Mouse (Mus musculus): ENCODE results near the gene Gm49380. TPM values are rescaled to one million over a fixed set of nuclear protein-coding genes. Genes with fewer than 3 reads are reported as not detected.
A peak's percentile ranks its signal among the peaks of the same experiment; 100 is the strongest.

Gm49380 gene
- polyA plus RNA-seq, 1 experiment from 2014 or later, result 0.36 TPM

DNA sequence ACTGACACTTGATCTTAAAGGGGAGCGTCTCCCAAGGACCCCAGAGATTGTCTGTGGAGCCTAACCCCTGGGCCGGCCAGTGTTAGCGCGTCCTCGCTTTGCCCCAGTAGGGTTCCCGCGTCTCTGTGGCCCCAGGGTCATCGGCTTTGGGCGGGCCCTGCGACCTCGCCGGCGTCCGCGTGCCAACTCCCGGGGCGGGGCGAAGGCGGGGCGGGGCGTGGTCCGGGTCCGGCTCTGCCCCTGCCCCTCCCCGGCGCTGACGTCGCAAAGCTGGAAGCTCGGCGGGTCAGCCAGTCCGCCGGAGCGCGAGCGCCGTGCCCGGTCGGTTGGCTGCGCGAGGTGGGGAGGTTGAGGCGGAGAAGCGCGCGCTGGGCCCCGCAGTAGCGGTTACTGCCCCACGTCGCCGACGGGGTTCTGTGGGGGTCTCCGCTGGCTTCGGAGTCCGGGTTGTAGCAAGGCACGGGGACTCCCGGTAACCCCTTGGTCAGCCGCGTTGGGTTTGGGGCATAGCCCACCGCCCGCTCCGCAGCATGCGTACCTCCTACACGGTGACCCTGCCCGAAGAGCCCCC is 28.6 kb downstream of the Gm49380 start:
- peak; percentile 90 for DNase-seq (ENCODE audit: extremely low spot score, low spot score)
- Histone ChIP-seq H3K27ac (peak overlapping the region; percentile 84), H3K36me3 (replicated peaks) (no peaks in the 10 kb centered on the region), H3K27me3 (ENCODE audit: poor library complexity, severe bottlenecking) (peaks cover 92% of the 10 kb centered on the region), H3K4me3 (peak overlapping the region; percentile 72), H3K4me1 (peaks cover 66% of the 10 kb centered on the region), H3K9me3 (no peaks in the 10 kb centered on the region)
- WGBS, result under 1% methylated on average over 62 of the region's 62 CpGs

DNA sequence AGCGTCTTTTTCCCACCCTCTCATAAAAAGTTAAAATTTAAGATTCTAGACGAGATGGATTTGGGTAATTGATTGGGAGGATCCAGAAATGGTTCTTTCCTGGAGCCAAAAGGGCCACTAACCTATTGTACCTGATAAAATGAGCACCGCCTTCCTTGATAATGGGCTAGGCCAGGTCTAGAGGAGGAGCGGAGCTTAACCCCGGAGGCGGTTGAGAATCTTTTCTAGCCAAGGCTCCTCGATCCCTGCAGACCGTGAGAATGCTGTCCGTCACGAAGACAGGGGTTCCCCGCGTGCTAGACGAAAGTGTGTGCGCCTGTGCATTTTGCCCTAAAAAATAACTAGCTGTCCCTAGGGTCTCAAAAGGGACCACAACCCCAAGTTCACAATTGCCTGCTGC is 29.1 kb downstream of the Gm49380 start:
- H3K4me3 ChIP-seq, result peak overlapping the region; percentile 72
- peaks cover 63% of the 10 kb centered on the region for H3K4me1 ChIP-seq
- no peaks in the 10 kb centered on the region for H3K9me3 ChIP-seq
- WGBS, result under 1% methylated on average over 14 of the region's 14 CpGs
- H3K36me3 ChIP-seq (replicated peaks), result no peaks in the 10 kb centered on the region
- peak overlapping the region; percentile 84 for H3K27ac ChIP-seq
- DNase-seq (ENCODE audit: extremely low spot score, low spot score), result no peak
- H3K27me3 ChIP-seq (ENCODE audit: poor library complexity, severe bottlenecking), result peaks cover 95% of the 10 kb centered on the region

DNA sequence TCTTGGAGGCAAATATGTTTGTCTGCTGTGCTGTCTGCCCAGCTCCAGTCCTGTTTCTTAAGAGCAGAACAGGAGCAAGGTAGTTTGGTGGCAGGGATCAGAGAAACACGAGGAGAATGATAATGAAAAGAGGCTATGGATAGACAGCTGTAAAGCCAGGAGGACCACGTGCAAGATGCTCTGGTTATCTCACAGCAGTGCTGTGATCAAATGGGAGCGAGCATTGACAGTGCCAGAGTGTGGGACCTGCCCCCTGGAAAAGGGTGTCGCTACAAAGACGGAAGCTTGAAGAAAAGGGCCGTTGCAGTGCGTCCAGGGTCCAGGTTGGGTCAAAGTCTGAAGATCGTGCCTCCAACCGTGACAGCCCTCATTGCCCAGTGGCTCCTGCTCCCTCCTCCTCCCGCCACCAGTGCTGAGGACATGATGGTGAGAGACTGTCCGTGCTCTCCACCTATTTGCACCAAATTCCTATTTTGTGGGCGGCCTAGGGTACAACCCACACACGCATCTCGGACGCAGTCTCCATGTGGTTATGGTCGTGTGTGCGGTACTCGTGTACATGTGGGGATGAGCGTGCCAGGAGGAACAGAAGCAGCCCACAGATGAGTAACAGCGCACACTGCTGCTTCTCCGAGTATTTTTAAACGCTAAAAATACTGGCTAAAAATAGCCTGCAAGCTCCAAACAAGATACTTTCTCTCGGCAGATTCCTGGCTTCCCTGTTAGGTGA is 29.7 kb downstream of the Gm49380 start:
- 8% methylated on average over 23 of the region's 23 CpGs for WGBS
- peak overlapping the region; percentile 72 for H3K4me3 ChIP-seq
- H3K27ac ChIP-seq, result no peak overlapping the region
- DNase-seq (ENCODE audit: extremely low spot score, low spot score), result no peak
- no peaks in the 10 kb centered on the region for H3K9me3 ChIP-seq
- H3K27me3 ChIP-seq (ENCODE audit: poor library complexity, severe bottlenecking), result peaks cover 95% of the 10 kb centered on the region
- no peaks in the 10 kb centered on the region for H3K36me3 ChIP-seq (replicated peaks)
- H3K4me1 ChIP-seq, result peaks cover 64% of the 10 kb centered on the region

DNA sequence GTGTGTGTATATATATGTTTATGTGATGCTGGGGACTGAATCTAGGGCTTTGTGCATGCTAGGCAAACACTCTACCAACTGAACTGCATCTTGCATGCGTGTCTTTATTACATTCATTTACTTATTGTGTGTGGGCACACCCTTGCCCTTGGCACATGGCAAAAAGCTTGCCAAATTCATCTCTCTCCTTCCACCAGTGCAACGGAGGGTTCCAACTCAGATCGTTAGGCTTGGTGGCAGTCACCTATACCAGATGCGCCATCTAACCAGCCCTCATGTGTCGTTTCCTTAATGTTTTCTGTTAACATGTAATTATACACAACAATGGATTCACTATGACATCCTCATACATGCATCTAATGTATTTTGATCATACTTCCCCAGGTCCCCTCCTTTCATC is 31.0 kb downstream of the Gm49380 start:
- H3K27ac ChIP-seq, result no peak overlapping the region
- WGBS, result 92% methylated on average over 5 of the region's 5 CpGs
- H3K4me3 ChIP-seq, result no peak overlapping the region
- H3K4me1 ChIP-seq, result peaks cover 59% of the 10 kb centered on the region
- no peak for DNase-seq (ENCODE audit: extremely low spot score, low spot score)
- H3K9me3 ChIP-seq, result no peaks in the 10 kb centered on the region
- H3K27me3 ChIP-seq (ENCODE audit: poor library complexity, severe bottlenecking), result peaks cover 95% of the 10 kb centered on the region
- H3K36me3 ChIP-seq (replicated peaks), result no peaks in the 10 kb centered on the region

DNA sequence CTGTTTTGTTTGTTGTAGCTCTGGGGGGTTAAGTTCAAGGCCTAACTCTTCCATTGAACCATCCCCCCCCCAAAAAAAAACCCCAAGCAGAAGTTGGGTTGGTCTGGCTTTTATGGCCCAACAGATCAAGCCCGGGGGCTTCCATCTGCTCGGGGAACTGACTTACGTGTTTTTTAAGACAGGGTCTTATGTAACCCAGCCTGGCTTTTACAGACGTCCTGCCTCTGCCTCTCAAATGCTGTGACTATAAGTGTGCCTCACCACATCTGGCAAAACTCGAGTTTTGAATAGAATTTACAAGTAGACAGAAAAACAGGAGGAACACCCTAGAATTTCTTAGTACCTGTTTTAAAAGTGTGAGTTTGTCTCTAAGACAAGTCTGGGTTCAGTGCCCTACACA is 31.7 kb downstream of the Gm49380 start:
- Histone ChIP-seq H3K36me3 (replicated peaks) (no peaks in the 10 kb centered on the region), H3K4me3 (no peak overlapping the region), H3K27ac (no peak overlapping the region), H3K4me1 (peaks cover 60% of the 10 kb centered on the region), H3K27me3 (ENCODE audit: poor library complexity, severe bottlenecking) (peaks cover 89% of the 10 kb centered on the region), H3K9me3 (no peaks in the 10 kb centered on the region)
- WGBS, result 73% methylated on average over 5 of the region's 5 CpGs
- no peak for DNase-seq (ENCODE audit: extremely low spot score, low spot score)

DNA sequence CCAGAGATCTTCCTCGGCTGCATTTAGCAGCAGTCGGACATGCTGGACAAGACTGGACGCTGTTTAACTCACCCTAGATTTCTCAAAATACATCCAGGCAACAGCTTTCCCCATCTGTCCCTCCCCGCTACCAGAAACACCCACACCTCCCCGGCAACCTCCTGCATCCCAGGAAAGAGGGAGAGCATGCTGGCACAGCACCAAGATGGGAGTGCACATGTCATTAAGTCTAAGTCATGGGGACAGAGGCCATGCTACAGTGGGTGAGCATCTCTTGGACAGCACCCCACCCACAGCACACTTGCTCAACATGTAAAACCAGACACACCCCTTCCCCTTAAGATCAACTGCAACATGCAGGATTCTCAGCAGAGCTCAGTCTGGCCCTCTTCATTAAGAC is 32.3 kb downstream of the Gm49380 start:
- Histone ChIP-seq H3K4me3 (no peak overlapping the region), H3K27ac (no peak overlapping the region), H3K9me3 (no peaks in the 10 kb centered on the region), H3K27me3 (ENCODE audit: poor library complexity, severe bottlenecking) (peaks cover 88% of the 10 kb centered on the region), H3K36me3 (replicated peaks) (no peaks in the 10 kb centered on the region), H3K4me1 (peaks cover 60% of the 10 kb centered on the region)
- 90% methylated on average over 5 of the region's 5 CpGs for WGBS
- DNase-seq (ENCODE audit: extremely low spot score, low spot score), result no peak

DNA sequence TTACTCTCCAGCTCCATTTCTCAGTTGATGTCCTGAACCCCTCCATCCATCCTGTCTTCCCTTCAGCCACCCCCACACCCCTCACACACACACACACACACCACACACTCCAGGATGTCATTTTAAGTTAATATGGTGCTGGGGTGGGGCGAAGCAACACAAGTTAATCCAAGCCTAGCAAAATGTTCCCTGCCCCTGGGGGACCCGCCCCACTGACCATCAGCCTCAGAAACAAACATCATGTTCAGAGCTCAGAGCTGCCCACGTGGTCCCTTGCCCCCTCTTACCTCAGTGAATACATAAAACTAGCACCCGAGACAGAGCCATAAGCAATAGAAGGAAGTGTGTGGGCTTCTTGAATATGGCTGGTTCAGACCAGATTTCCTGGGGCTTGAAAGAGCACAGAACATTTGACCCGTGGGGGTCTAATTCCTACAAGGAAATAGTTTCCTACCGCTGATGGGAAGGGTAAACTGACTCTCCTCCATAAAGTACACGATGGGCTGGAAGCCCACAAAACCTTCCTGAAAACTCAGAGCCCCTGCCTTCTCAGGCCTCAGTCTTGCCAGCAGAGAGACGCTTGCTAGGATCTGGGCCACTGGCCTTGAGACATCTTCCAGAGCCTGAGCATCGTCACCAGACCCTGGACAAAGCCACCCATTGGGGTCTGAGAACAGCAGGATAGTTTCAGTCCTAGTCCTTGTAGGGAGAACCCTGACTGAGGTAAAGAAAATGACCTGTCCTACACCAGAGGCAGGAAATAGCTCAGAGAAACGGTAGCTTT is 33.1 kb downstream of the Gm49380 start:
- Histone ChIP-seq H3K4me3 (no peak overlapping the region), H3K36me3 (replicated peaks) (no peaks in the 10 kb centered on the region), H3K9me3 (no peaks in the 10 kb centered on the region), H3K27me3 (ENCODE audit: poor library complexity, severe bottlenecking) (peaks cover 88% of the 10 kb centered on the region), H3K27ac (no peak overlapping the region), H3K4me1 (peaks cover 60% of the 10 kb centered on the region)
- no peak for DNase-seq (ENCODE audit: extremely low spot score, low spot score)
- WGBS, result 78% methylated on average over 10 of the region's 10 CpGs

DNA sequence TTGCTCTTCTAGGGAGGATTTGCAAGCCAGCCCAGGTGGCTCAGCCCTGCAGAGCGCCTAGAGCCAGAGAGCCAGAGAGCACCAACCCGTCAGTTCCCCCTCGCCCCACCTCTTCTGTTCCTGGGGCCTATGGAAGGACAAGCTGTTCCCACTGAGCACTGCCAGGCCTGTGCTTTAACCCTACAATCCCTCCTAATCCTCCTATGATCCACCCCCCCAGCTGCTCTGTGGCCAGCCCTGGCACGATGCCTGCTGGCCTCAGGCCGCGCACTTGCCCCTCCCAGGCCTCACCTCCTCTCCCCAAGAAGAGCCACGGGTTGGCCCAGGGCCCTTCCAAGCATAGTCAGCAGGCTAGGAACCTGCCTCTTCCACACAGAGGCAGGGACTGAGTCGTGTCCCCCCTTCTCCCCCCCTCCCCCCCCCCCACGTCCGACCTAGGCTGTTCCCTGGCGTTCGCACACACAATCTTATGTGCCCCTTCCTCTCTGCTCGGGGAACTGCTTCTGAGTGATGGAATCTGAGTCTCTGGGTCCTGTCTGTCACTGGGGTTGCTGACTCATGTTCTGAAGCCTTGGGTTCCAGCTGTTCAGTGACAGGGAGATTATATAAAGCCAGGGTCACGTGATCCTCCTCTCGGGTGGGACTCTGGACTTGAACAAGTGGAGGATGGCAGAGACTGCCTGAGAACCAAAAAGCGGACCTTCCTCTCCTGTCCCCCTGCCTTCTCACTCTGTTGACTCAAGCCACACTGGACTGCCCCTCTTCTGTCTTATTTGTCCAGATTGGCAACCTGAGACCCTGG is 34.1 kb downstream of the Gm49380 start:
- WGBS, result 40% methylated on average over 16 of the region's 16 CpGs
- H3K4me3 ChIP-seq, result no peak overlapping the region
- peaks cover 92% of the 10 kb centered on the region for H3K27me3 ChIP-seq (ENCODE audit: poor library complexity, severe bottlenecking)
- no peak overlapping the region for H3K27ac ChIP-seq
- H3K9me3 ChIP-seq, result no peaks in the 10 kb centered on the region
- no peak for DNase-seq (ENCODE audit: extremely low spot score, low spot score)
- no peaks in the 10 kb centered on the region for H3K36me3 ChIP-seq (replicated peaks)
- H3K4me1 ChIP-seq, result peaks cover 56% of the 10 kb centered on the region

DNA sequence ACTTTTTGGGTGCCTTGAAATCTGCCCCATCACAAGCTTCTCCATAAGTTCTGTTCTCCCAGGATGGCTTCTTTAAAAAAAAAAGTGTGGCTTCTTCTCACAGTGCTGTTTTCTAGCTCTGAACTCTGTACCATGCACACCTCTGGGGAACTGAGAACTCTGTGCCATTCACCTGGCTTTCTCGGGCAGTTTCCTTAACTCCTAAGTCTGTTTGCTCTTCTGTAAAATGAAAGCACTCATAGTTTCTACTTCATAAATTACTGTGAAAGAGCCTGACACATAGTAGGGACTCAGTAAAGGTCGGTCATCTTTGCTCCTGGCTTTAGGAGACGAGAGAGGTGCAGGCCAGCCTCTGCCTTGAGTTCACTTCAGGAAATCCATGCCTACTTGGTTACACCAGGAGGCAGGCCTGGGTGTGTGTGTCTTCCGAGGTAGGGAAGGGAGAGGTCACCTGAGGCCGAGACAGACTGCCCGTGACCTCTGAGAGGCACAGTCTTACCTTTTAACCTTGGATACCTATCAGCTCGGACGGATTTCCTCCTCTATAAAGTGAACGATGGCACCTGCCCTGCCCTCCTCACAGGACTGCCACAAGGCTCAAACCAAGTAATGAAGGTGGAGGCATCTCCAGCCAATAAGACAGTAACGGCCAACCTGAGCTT is 35.0 kb downstream of the Gm49380 start:
- Histone ChIP-seq H3K36me3 (replicated peaks) (no peaks in the 10 kb centered on the region), H3K27ac (no peak overlapping the region), H3K9me3 (no peaks in the 10 kb centered on the region), H3K4me1 (peaks cover 56% of the 10 kb centered on the region), H3K4me3 (no peak overlapping the region), H3K27me3 (ENCODE audit: poor library complexity, severe bottlenecking) (peaks cover 84% of the 10 kb centered on the region)
- WGBS, result 81% methylated on average over 10 of the region's 10 CpGs
- no peak for DNase-seq (ENCODE audit: extremely low spot score, low spot score)

DNA sequence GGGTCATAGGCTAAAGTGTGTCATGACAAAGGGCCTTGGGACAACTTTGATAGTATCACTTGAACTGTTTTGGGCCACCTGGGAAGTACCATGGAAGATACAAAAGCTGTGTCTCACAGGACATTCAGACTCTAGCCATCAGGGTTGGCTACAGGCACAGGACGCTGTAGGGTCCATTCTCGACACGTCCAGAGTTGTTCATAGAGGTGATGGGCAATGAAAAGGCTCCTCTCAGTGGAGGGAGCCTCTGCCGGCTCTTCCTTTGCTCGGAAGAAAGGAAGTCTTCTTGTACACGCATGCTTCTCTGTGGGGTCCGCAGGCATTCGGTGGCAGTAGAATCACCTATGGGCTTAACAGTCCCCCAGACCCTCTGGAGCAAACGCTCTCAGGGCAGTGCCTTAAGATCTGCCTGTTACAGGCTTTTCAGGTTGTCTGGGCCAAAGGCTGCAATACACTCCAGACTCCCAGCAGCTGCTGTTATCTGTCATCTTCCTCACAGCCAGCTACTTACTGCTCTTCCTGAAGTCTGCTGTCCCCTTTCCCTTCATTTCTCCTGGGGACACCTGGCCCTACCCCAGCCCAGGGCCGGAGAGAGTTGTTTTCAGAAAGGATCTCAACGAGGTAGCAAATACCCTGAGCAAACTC is 35.9 kb downstream of the Gm49380 start:
- H3K4me1 ChIP-seq, result peaks cover 65% of the 10 kb centered on the region
- 85% methylated on average over 11 of the region's 11 CpGs for WGBS
- H3K36me3 ChIP-seq (replicated peaks), result no peaks in the 10 kb centered on the region
- H3K9me3 ChIP-seq, result no peaks in the 10 kb centered on the region
- H3K27me3 ChIP-seq (ENCODE audit: poor library complexity, severe bottlenecking), result peaks cover 80% of the 10 kb centered on the region
- H3K4me3 ChIP-seq, result no peak overlapping the region
- no peak for DNase-seq (ENCODE audit: extremely low spot score, low spot score)
- no peak overlapping the region for H3K27ac ChIP-seq

DNA sequence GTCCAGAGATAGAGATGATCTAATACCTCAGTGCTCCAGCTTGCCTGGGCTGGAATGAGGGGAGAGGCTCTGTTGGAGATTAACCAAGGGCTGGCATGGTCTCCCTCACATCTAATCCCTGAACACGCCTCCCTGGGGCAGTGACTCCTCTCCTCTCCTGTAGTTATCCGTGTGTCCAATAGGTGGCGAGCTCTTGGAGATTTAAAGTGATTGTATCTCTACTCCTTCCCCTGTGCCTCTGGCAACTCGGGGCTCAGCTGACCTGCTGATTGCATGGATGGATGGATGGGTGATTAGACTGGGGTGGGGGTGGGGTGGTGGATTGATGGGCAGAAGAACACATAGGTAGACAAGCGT is 36.6 kb downstream of the Gm49380 start:
- H3K9me3 ChIP-seq, result no peaks in the 10 kb centered on the region
- H3K27me3 ChIP-seq (ENCODE audit: poor library complexity, severe bottlenecking), result peaks cover 75% of the 10 kb centered on the region
- peaks cover 71% of the 10 kb centered on the region for H3K4me1 ChIP-seq
- H3K36me3 ChIP-seq (replicated peaks), result no peaks in the 10 kb centered on the region
- DNase-seq (ENCODE audit: extremely low spot score, low spot score), result no peak
- no peak overlapping the region for H3K27ac ChIP-seq
- no peak overlapping the region for H3K4me3 ChIP-seq
- WGBS, result 11% methylated on average over 5 of the region's 5 CpGs

Measured in forebrain, embryonic 10.5 days (tissue).